Mouse (Mus musculus): ENCODE measurements at regions not wholly inside any gene's neighbourhood (a gene's known extent, or its start where the extent isn't known, plus 50 kb on each side); places are given as distances from the start of the nearest gene placed in this dataset.
A peak's percentile ranks its signal among the peaks of the same experiment; 100 is the strongest.

DNA sequence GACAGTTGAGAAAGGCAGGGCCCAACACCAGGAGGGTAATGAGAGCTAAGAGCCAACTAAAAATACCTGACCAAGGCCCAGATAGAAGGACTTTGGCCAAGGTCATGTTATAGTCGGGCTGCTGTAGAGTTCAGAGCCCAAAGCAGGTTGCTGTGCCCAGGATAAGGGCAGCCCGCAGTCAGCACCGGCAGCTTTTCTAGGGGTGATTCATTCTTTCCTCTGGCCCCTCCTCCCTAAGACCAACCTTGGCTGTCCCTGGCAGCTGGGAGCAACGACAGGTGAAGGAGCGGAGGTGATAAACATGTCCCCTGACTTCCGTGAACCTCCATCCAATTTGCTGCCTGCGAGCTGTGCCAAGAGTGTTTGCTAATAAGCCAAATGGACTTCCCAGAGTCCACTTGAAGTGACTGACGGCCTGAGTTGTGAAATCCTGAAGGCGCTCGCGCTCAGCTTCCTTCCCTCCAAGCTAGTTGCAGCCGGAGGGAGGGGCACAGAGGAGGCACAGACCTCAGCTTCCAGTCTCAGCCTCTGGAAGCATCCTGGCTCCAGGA, 144.2 kb upstream of the Igsf21 start:
- no peak for ATAC-seq (ENCODE audit: low FRiP score, low read depth)
- 63% methylated on average over 12 of the region's 12 CpGs for WGBS
- Histone ChIP-seq H3K4me2 (replicated peaks) (no peak overlapping the region), H3K4me1 (peaks cover 16% of the 10 kb centered on the region), H3K36me3 (no peaks in the 10 kb centered on the region), H3K9ac (no peak overlapping the region), H3K4me3 (no peak overlapping the region), H3K27ac (no peak overlapping the region), H3K9me3 (no peaks in the 10 kb centered on the region), H3K27me3 (replicated peaks) (no peaks in the 10 kb centered on the region; the same call in 1 of the 2 replicates)

DNA sequence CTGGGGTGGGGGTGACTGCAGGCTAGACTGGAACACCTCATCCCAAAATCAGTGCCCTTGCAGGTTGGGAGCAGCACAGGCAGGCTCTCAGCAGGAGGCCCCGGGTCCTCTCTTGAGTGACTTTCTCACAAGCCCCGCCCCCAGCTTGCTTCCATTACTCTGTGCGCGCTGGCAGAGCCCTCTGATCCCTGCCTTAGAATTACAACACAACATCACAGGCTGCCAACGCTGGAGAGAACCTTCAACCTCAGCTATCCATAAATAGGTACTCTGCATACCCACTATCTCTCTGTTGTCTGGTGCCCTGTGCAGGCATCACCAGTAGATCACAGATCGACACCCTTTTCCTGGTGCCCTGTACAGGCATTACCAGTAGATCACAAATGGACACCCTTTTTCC, 139.1 kb upstream of the Igsf21 start:
- Histone ChIP-seq H3K27ac (no peak overlapping the region), H3K9ac (no peak overlapping the region), H3K4me3 (no peak overlapping the region), H3K9me3 (no peaks in the 10 kb centered on the region), H3K27me3 (replicated peaks) (no peaks in the 10 kb centered on the region; the same call in 1 of the 2 replicates), H3K36me3 (no peaks in the 10 kb centered on the region), H3K4me2 (replicated peaks) (no peak overlapping the region), H3K4me1 (peaks cover 16% of the 10 kb centered on the region)
- 59% methylated on average over 6 of the region's 6 CpGs for WGBS
- no peak for ATAC-seq (ENCODE audit: low FRiP score, low read depth)

DNA sequence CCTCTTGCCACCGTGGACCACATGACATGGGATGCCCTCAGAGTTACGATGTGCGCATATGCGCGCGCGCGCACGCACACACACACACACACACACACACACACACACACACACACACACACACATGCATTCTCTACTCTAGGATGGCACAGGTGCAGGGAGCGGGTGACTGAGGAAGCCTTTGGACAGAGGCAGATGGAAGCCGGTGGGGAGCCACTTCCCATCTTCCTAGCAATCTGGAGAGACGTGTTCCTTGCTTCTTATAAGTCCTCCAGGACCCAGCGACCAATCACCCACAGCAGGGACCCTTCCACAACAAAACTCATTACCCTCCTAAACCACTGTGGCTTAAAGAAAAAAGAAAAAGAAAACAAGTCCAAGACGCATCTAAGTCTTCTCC, 138.6 kb upstream of the Igsf21 start:
- Histone ChIP-seq H3K4me1 (peaks cover 16% of the 10 kb centered on the region), H3K4me3 (no peak overlapping the region), H3K27ac (no peak overlapping the region), H3K36me3 (no peaks in the 10 kb centered on the region), H3K9ac (no peak overlapping the region), H3K27me3 (replicated peaks) (no peaks in the 10 kb centered on the region; the same call in 1 of the 2 replicates), H3K4me2 (replicated peaks) (no peak overlapping the region), H3K9me3 (no peaks in the 10 kb centered on the region)
- ATAC-seq (ENCODE audit: low FRiP score, low read depth): no peak
- WGBS: 87% methylated on average over 14 of the region's 14 CpGs

DNA sequence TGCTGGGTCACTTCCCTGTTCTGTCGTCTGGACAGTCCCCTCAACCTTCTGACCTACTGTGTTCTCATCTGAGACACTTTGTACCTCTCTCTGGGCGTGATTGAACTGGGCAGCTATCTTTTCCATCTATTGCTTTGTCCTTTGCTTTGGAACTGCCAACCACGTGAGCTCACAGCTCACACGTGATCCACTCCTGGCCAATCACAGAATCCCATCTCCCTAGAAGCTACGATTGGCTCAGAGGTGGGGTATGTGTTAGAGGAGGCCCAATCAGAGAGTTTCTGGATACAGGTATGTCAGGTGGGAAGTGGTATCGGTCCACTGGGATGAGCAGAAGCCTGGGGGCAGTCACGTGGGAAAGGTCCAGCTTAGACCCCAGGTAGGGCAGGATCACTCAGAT, 137.0 kb upstream of the Igsf21 start:
- 84% methylated on average over 7 of the region's 7 CpGs for WGBS
- ATAC-seq (ENCODE audit: low FRiP score, low read depth): no peak

DNA sequence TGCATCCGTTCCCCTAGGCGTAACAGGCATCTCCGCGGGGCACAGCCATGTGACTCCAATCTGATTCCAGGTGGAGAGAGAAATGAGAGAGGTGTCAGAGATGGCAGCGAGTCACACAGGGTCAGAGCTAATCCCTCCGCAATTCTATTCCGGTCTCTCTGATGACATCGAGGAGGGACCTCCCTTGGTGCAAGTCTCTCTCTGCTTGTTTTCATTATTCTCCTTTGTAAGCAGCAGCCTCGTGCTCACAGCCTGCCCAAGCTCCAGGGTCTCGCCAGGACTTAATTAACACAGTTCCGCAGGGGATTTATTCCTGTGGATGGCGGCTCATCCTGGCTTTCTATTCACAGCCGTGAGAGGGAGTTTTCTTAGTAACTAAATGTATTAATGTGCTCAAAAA, 134.1 kb upstream of the Igsf21 start:
- no peak for ATAC-seq (ENCODE audit: low FRiP score, low read depth)
- H3K4me2 ChIP-seq (replicated peaks): 0 out of 2 replicates have a peak overlapping the region, but pooled peaks have one; percentile 20

More for the DNA sequence above, 137.0 kb upstream of the Igsf21 start:
- H3K9me3 ChIP-seq: no peaks in the 10 kb centered on the region
- H3K36me3 ChIP-seq: no peaks in the 10 kb centered on the region
- H3K4me2 ChIP-seq (replicated peaks): no peak overlapping the region
- H3K4me3 ChIP-seq: no peak overlapping the region
- H3K4me1 ChIP-seq: peaks cover 16% of the 10 kb centered on the region
- H3K27ac ChIP-seq: no peak overlapping the region
- H3K27me3 ChIP-seq (replicated peaks): no peaks in the 10 kb centered on the region; the same call in 1 of the 2 replicates
- no peak overlapping the region for H3K9ac ChIP-seq

DNA sequence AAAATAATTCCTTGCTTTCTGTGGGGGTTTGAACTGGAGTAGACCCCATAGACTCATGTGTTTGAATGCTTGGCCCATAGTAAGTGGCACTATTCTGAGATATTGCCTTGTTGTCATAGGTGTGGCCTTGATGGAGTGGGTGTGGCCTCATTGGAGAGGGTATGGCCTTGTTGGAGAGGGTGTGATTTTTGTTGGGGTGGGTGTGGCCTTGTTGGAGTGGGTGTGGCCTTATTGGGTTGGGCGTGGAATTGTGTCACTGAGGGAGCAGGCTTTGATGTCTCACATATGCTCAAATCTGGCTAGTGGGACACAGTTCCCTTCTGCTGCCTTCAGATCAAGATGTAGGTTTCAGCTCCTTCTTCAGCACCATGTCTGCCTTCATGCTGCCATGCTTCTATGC, 131.4 kb upstream of the Igsf21 start:
- Histone ChIP-seq H3K4me1 (no peaks in the 10 kb centered on the region), H3K27ac (no peak overlapping the region), H3K4me3 (no peak overlapping the region), H3K9ac (no peak overlapping the region), H3K36me3 (no peaks in the 10 kb centered on the region), H3K27me3 (replicated peaks) (no peaks in the 10 kb centered on the region), H3K9me3 (no peaks in the 10 kb centered on the region), H3K4me2 (replicated peaks) (no peak overlapping the region)
- WGBS: 87% methylated on average over 1 of the region's 1 CpGs
- ATAC-seq (ENCODE audit: low FRiP score, low read depth): no peak

More for the DNA sequence above, 134.1 kb upstream of the Igsf21 start:
- Histone ChIP-seq H3K27ac (no peak overlapping the region), H3K9me3 (no peaks in the 10 kb centered on the region), H3K36me3 (no peaks in the 10 kb centered on the region), H3K9ac (no peak overlapping the region), H3K4me3 (no peak overlapping the region), H3K27me3 (replicated peaks) (no peaks in the 10 kb centered on the region), H3K4me1 (no peaks in the 10 kb centered on the region)
- 29% methylated on average over 13 of the region's 13 CpGs for WGBS

DNA sequence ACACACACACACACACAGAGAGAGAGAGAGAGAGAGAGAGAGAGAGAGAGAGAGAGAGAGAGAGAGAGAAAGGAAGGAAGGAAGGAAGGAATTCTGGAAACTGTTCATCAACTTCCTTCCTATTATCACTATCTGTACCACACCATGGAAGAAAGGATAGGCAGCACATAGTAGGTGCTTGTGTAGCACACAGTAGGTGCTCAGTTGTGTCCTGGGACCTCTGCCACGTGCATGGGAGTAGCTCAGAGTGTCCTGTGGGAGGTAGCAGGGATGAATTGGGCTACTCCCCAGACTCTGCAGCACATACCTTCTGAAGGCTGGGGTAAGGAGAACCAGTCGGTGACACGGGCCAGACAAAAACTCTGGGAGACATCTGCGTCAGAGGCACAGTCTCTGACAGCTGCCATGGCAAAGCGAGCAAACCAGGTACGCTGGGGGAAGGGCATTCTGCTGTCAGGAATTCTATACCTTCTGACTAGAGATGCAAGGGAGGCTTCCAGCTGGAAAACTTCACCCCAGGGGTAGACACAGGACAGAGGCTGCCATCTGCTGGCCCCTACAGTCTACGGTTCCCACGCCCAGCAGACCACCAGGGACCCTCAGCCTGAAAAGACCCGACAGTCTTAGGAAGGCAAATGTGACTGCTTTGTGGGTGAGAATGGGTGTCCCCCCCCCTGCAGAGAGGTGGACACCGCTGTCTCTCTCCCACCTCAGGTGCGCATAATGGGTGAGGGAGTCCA, 126.2 kb upstream of the Igsf21 start:
- no peaks in the 10 kb centered on the region for H3K36me3 ChIP-seq
- no peaks in the 10 kb centered on the region for H3K27me3 ChIP-seq (replicated peaks)
- ATAC-seq (ENCODE audit: low FRiP score, low read depth): no peak
- no peak overlapping the region for H3K4me3 ChIP-seq
- WGBS: 46% methylated on average over 11 of the region's 11 CpGs
- H3K9ac ChIP-seq: no peak overlapping the region
- no peaks in the 10 kb centered on the region for H3K9me3 ChIP-seq
- H3K4me1 ChIP-seq: no peaks in the 10 kb centered on the region
- no peak overlapping the region for H3K4me2 ChIP-seq (replicated peaks)
- no peak overlapping the region for H3K27ac ChIP-seq

DNA sequence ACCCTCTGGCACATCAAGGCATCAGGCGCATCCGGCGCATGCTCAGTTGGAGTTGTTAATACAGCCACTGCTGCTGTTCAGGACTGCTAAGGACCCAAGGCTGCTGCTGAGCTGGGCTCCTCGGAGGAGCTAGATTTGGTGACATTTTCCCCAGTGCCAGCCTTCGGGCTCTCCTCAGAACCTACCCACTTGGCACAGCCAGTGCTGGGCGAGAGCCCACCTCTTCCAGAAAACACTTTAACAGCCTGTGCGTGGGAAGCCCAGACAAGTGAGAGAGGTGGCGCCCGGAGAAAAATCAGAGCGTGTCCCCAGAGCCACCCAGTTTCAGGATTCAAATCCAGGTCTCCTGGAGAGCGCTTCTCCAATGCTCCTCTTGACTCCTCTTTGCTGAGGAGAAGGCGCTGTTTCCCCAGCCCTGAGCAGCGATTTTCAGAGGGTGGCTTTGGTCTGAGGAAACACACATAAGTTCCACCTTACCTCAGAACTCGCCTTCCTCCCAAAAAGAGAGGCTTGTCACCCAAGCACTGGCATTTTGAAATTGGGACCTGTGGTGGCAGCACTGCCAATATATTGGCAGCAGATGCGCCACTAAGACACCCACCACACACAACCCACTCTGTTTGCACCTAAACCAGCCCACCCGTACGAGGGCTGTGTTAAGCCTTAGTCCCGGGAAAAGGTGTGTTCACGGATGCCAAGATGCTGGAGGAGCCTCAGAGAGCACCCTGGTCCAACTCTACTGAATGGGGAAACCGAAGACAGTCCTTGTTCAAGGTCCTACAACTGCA, 125.0 kb upstream of the Igsf21 start:
- Histone ChIP-seq H3K4me2 (replicated peaks) (no peak overlapping the region), H3K36me3 (no peaks in the 10 kb centered on the region), H3K4me3 (no peak overlapping the region), H3K27me3 (replicated peaks) (no peaks in the 10 kb centered on the region), H3K9ac (no peak overlapping the region), H3K9me3 (no peaks in the 10 kb centered on the region), H3K27ac (no peak overlapping the region), H3K4me1 (peaks cover 3% of the 10 kb centered on the region)
- WGBS: 87% methylated on average over 20 of the region's 20 CpGs
- no peak for ATAC-seq (ENCODE audit: low FRiP score, low read depth)

DNA sequence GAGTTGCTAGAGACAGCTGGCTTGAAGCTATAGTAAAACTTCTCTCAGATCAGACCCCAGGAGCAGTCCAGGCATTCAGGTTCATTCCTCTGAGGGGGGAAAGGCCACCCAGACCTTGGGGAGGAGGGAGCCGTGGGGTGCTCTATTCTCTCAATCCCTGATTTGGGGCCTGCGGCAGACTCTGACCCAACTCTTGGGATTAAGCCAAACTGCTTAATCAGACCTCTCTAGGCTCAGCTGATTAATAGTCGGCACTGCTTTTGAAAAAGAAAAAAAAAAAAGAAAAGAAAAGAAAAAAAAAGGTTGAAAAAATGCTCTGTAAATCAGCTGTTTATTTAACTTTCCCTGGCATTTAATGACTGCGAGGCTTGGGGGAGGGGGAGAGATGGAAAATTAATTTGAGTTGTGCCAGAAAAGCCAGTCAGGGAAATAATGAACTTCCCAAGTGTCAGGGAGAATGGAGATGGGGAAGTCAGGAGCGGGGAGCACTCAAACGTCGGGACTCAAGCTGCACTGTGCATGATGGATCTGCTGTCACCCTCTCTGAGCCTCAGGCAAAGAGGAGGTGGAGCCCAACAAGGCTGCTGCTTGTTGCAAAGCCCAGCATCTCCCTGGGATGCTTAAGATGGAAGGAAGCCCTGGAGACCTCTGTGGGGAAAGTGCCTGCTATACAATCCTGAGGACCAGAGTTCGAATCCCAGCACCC, 120.5 kb upstream of the Igsf21 start:
- Histone ChIP-seq H3K36me3 (no peaks in the 10 kb centered on the region), H3K9ac (no peak overlapping the region), H3K4me3 (no peak overlapping the region), H3K9me3 (no peaks in the 10 kb centered on the region), H3K27me3 (replicated peaks) (no peaks in the 10 kb centered on the region), H3K4me1 (peaks cover 3% of the 10 kb centered on the region), H3K4me2 (replicated peaks) (no peak overlapping the region), H3K27ac (no peak overlapping the region)
- 37% methylated on average over 8 of the region's 8 CpGs for WGBS
- ATAC-seq (ENCODE audit: low FRiP score, low read depth): peak; percentile 65

DNA sequence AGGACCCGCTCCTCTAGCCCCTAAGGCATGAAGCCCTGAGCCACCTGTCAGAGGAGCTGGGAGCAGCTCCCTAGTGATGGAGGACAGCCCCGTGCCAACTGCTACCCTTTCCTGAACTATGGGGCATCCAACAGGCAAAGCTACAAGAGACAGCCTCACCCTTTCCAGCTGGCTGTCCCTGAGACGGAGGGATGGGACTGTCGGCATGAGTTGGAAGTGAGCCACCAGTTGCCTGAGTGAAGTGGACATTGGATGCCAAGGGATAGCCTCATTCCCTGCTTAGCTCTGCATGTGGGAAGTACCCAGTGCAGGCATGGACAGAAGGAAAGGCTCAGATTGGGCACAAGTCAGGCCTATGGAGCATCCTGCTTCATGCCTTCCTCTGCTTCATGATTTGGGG, 112.3 kb upstream of the Igsf21 start:
- no peak overlapping the region for H3K27ac ChIP-seq
- H3K9ac ChIP-seq: no peak overlapping the region
- ATAC-seq (ENCODE audit: low FRiP score, low read depth): no peak
- no peaks in the 10 kb centered on the region for H3K36me3 ChIP-seq
- 92% methylated on average over 4 of the region's 4 CpGs for WGBS
- no peaks in the 10 kb centered on the region for H3K27me3 ChIP-seq (replicated peaks)
- H3K4me1 ChIP-seq: no peaks in the 10 kb centered on the region; the same call in 1 of the 2 replicates
- H3K4me2 ChIP-seq (replicated peaks): no peak overlapping the region
- H3K9me3 ChIP-seq: no peaks in the 10 kb centered on the region
- H3K4me3 ChIP-seq: no peak overlapping the region

DNA sequence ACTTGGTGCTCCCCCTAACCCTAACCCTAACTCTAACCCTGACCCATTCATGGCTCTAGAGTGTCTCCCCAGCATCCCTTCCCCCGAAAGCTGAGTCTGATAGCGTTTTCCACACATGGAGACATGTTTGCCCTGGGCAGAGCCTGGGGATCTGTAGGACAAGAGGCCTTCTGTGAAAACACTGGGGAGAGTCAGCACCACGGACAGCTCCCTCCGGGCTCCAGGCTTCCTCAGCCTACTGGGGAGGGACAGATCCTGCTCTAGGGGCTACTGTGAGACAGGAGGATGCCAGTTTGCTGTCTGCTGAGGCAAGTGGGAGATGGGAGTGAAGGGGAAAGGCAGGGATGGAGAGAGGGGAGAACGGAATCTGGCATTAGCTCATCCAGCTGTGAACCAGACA, 111.5 kb upstream of the Igsf21 start:
- Histone ChIP-seq H3K4me2 (replicated peaks) (no peak overlapping the region), H3K9me3 (no peaks in the 10 kb centered on the region), H3K4me3 (no peak overlapping the region), H3K27ac (no peak overlapping the region), H3K27me3 (replicated peaks) (no peaks in the 10 kb centered on the region), H3K36me3 (no peaks in the 10 kb centered on the region), H3K9ac (no peak overlapping the region), H3K4me1 (no peaks in the 10 kb centered on the region; the same call in 1 of the 2 replicates)
- 14% methylated on average over 5 of the region's 5 CpGs for WGBS
- no peak for ATAC-seq (ENCODE audit: low FRiP score, low read depth)

DNA sequence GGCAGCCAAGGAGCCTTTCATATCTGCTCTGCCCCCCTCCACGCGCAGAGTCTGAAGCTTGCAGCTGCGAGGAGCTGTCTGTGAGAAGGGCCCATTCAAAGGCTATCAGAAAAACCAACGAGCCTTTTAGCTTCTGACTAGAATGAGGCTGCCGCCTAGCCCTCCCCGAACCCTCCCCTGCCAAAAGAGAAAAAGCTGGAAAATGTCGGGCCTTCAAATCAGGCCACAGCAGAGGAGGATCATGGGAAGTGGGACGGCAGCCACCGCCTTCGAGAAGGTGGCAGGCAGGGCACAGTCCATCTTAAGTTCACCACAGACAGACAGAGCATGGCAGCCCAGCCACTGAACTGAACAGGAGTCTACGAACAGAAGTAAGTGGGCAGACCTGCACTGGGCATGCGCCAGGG, 108.6 kb upstream of the Igsf21 start:
- Histone ChIP-seq H3K9me3 (no peaks in the 10 kb centered on the region), H3K4me3 (no peak overlapping the region), H3K4me1 (peaks cover 8% of the 10 kb centered on the region; the same call in 1 of the 2 replicates), H3K9ac (no peak overlapping the region), H3K4me2 (replicated peaks) (no peak overlapping the region), H3K27me3 (replicated peaks) (no peaks in the 10 kb centered on the region), H3K27ac (no peak overlapping the region), H3K36me3 (no peaks in the 10 kb centered on the region)
- ATAC-seq (ENCODE audit: low FRiP score, low read depth): no peak
- 68% methylated on average over 12 of the region's 12 CpGs for WGBS
